Mouse (Mus musculus) megakaryocyte, embryonic 14.5 days (primary cell): ENCODE data around the gene Tmem38a.

Experiments used
- FLI1 ChIP-seq: IDR thresholded peaks from 2 replicates; pipeline ENCODE4 v1.6.1; 2012; ENCODE audit warnings: low read length, inconsistent platforms, mixed read lengths
- GATA1 ChIP-seq: IDR thresholded peaks from 3 replicates; pipeline ENCODE4 v1.6.1; 2012; ENCODE audit warnings: mixed read lengths, low read length, inconsistent platforms, borderline replicate concordance

GRCm38 (mm10) chr8:72579374-72579773 lies 7.5 kb downstream of the Tmem38a start:
- TF ChIP-seq GATA1 (no peak), FLI1 (no peak)
